Mouse (Mus musculus): ENCODE measurements around the gene Slc2a13.

DNA sequence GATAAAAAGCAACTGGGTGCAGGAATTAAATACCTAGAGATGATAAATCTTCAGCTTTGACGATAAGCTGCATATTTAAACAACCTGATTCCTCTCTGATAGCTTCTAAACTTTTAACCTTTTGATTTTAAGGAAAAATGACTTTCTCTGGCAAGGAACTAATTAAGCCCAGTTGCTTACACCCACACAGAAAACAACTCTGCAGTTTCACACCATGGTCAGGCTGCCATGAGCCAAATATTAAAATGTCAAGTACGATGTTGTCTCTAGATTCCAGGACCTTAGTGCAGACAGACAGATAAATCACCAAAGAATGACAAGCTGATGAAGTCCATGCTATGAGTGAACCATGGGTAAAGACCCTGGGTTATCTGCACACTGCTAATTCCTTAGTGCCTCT lies 115.9 kb downstream of the Slc2a13 start:
- TF ChIP-seq CTCF (IDR thresholded peaks at IDR 0.05; ENCODE audit: borderline replicate concordance, insufficient read depth, low read depth, low read length) (no peak), POLR2A (IDR thresholded peaks at IDR 0.05; ENCODE audit: borderline replicate concordance, insufficient read depth, low read length) (no peak)

Measured in cerebellum, adult 2 months (tissue).